Mouse (Mus musculus) small intestine, adult 2 months (tissue): ENCODE results near the gene Rgl2.

Experiments used
- CTCF ChIP-seq: fragments of 200-500 bp; IDR thresholded peaks from 2 replicates; pipeline ENCODE4 v1.5.1; 2012; ENCODE audit warnings: low read depth, mild to moderate bottlenecking, control low read depth, inconsistent platforms, low read length, moderate library complexity, mixed read lengths; ENCODE audit not compliant: insufficient replicate concordance, insufficient read length; ENCODE audit errors: extremely low read depth
- POLR2A ChIP-seq: fragments of 200-500 bp; IDR thresholded peaks from 2 replicates; pipeline ENCODE4 v1.6.1; 2012; ENCODE audit warnings: low read depth, mild to moderate bottlenecking, control low read depth, inconsistent platforms, low read length, moderate library complexity

DNA sequence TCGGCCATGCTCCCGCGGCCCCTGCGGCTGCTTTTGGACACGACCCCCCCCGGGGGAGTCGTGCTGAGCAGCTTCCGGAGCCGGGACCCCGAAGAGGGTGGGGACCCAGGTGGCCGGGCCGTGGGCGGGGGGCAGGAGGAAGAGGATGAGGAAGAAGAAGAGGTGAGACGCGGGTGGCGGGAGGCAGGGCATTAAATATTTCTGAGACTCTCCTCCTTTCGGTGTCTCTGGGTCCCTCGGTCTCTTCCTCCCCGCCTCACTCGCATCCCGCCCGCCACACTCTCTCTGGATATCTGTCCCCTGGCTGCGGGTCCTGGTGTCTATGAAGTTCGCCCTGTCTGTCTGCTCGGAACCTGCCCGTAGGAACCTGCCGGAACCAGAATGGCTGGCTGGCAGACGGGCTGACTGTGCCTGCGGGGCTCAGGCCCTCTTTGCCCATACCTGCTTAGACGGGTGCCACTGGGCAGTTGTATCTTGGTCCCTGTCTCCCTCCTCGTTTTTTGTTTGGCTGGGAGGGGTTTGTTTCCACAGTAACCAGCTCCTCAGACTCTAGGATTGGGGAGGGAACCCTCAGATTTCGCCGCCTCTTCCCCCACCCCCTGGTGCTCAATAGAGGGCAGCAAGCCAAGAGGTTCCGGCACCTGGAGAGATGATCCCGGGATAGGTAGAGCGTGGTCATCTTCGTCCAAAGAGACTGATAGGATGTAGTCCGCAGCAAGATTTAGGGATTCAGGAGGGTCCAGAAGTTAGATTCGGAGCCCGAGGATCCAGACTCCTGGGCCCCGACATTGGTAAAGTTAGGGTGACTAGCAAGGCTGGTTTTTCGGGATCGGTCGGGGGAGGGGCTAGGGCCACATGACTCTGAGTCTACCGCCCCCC is 1.2 kb downstream of the Rgl2 start:
- TF ChIP-seq POLR2A (peak; percentile 37; the same call in 1 of the 2 replicates), CTCF (no peak)
